Mouse (Mus musculus) limb, embryonic 15.5 days (tissue): ENCODE results near the gene Trpv4. TPM values are rescaled to one million over a fixed set of nuclear protein-coding genes. Genes with fewer than 3 reads are reported as not detected.

Experiments
- ATAC-seq: fragments of 200-750 bp; cut with Nextera tagmentation; 2 replicates; pipeline ENCODE4 v1.8.0; 2017; ENCODE audit warnings: low read depth, moderate TSS enrichment; ENCODE audit not compliant: insufficient number of reproducible peaks, low FRiP score, low TSS enrichment
- H3K27ac ChIP-seq: fragments of 300-500 bp; sonication (generic); 2 replicates; pipeline ENCODE4 v1.5.1; 2015; ENCODE audit warnings: moderate library complexity, mild to moderate bottlenecking, inconsistent platforms
- H3K27me3 ChIP-seq: fragments of 300-500 bp; sonication (generic); 2 replicates; pipeline ENCODE4 v1.6.1; 2015; ENCODE audit warnings: inconsistent platforms
- H3K36me3 ChIP-seq: fragments of 300-500 bp; sonication (generic); 2 replicates; pipeline ENCODE4 v1.6.1; 2015; ENCODE audit warnings: inconsistent platforms
- H3K4me1 ChIP-seq: fragments of 300-500 bp; sonication (generic); 2 replicates; pipeline ENCODE4 v1.6.1; 2015; ENCODE audit warnings: inconsistent platforms
- H3K4me2 ChIP-seq: fragments of 300-500 bp; sonication (generic); 2 replicates; pipeline ENCODE4 v1.6.1; 2015; ENCODE audit warnings: mild to moderate bottlenecking, inconsistent platforms
- H3K4me3 ChIP-seq: fragments of 300-500 bp; sonication (generic); 2 replicates; pipeline ENCODE4 v1.5.1; 2015; ENCODE audit warnings: mild to moderate bottlenecking, inconsistent platforms
- H3K9ac ChIP-seq: fragments of 300-500 bp; sonication (generic); 2 replicates; pipeline ENCODE4 v1.6.1; 2015; ENCODE audit warnings: inconsistent platforms
- H3K9me3 ChIP-seq: fragments of 300-500 bp; sonication (generic); 2 replicates; pipeline ENCODE4 v1.6.1; 2016; ENCODE audit warnings: inconsistent platforms
- WGBS: fragments of 180-500 bp; shearing (Covaris S2); methylation state at CpG from one replicate; pipeline ENCODE4 v1.1.7; 2015; 5-methylcytosine and 5-hydroxymethylcytosine counted together
- polyA plus RNA-seq: library from polyadenylated mRNA; unstranded; fragments of >200 nt; fragmentation: Nextera tagmentation; extraction: Ambion mirVana; gene quantifications from 2 replicates; pipeline ENCODE4 v1.2.1, GENCODE M21; 2015

The Trpv4 gene
- polyA plus RNA-seq, 1 experiment from 2014 or later, result 14.8 TPM

- Histone ChIP-seq H3K27me3 (peaks cover 38% of the 10 kb centered on the region; the same call in 1 of the 2 replicates), H3K9me3 (no peaks in the 10 kb centered on the region), H3K4me2 (no peak overlapping the region), H3K27ac (no peak overlapping the region), H3K4me3 (no peak overlapping the region), H3K36me3 (no peaks in the 10 kb centered on the region), H3K9ac (no peak overlapping the region), H3K4me1 (peaks cover 28% of the 10 kb centered on the region)
- 56% methylated on average over 25 of the region's 25 CpGs for WGBS
- ATAC-seq, result no peak
Measured at GRCm38 (mm10) chr5:114611968-114612608, 46.1 kb downstream of the Trpv4 start.

- peaks cover 42% of the 10 kb centered on the region; the same call in 1 of the 2 replicates for H3K27me3 ChIP-seq
- no peak overlapping the region for H3K9ac ChIP-seq
- H3K4me3 ChIP-seq, result no peak overlapping the region
- no peak for ATAC-seq
- peaks cover 28% of the 10 kb centered on the region for H3K4me1 ChIP-seq
- H3K36me3 ChIP-seq, result no peaks in the 10 kb centered on the region
- 88% methylated on average over 10 of the region's 10 CpGs for WGBS
- no peak overlapping the region for H3K4me2 ChIP-seq
- H3K27ac ChIP-seq, result no peak overlapping the region
- no peaks in the 10 kb centered on the region for H3K9me3 ChIP-seq
Measured at GRCm38 (mm10) chr5:114611256-114611655, 47.0 kb downstream of the Trpv4 start.

GRCm38 (mm10) chr5:114608516-114608915 is 49.7 kb downstream of the Trpv4 start:
- Histone ChIP-seq H3K27ac (no peak overlapping the region), H3K4me1 (peaks cover 48% of the 10 kb centered on the region), H3K9ac (no peak overlapping the region), H3K4me3 (peak overlapping the region; percentile 4; the same call in 1 of the 2 replicates), H3K4me2 (0 out of 2 replicates have a peak overlapping the region, but pooled peaks have one; percentile 24), H3K27me3 (peaks cover 38% of the 10 kb centered on the region; the same call in 1 of the 2 replicates), H3K9me3 (no peaks in the 10 kb centered on the region), H3K36me3 (no peaks in the 10 kb centered on the region)
- ATAC-seq, result no peak
- 6% methylated on average over 12 of the region's 12 CpGs for WGBS

- Histone ChIP-seq H3K9ac (no peak overlapping the region), H3K4me2 (no peak overlapping the region), H3K36me3 (no peaks in the 10 kb centered on the region), H3K4me1 (peaks cover 48% of the 10 kb centered on the region), H3K27me3 (peaks cover 37% of the 10 kb centered on the region; the same call in 1 of the 2 replicates), H3K27ac (no peak overlapping the region), H3K9me3 (no peaks in the 10 kb centered on the region), H3K4me3 (no peak overlapping the region)
- 53% methylated on average over 8 of the region's 8 CpGs for WGBS
- ATAC-seq, result no peak
Measured at GRCm38 (mm10) chr5:114607651-114608050, 50.6 kb downstream of the Trpv4 start.

- Histone ChIP-seq H3K4me3 (no peak overlapping the region), H3K4me2 (no peak overlapping the region), H3K9ac (no peak overlapping the region), H3K36me3 (no peaks in the 10 kb centered on the region), H3K9me3 (no peaks in the 10 kb centered on the region), H3K27me3 (peaks cover 33% of the 10 kb centered on the region; the same call in 1 of the 2 replicates), H3K27ac (no peak overlapping the region), H3K4me1 (peaks cover 42% of the 10 kb centered on the region)
- 58% methylated on average over 6 of the region's 6 CpGs for WGBS
- no peak for ATAC-seq
Measured at GRCm38 (mm10) chr5:114605981-114606380, 52.2 kb downstream of the Trpv4 start.

GRCm38 (mm10) chr5:114604781-114605290 is 53.4 kb downstream of the Trpv4 start:
- Histone ChIP-seq H3K4me3 (no peak overlapping the region), H3K9ac (no peak overlapping the region), H3K27ac (no peak overlapping the region), H3K27me3 (peaks cover 23% of the 10 kb centered on the region; the same call in 1 of the 2 replicates), H3K9me3 (no peaks in the 10 kb centered on the region), H3K4me1 (peaks cover 42% of the 10 kb centered on the region), H3K36me3 (no peaks in the 10 kb centered on the region), H3K4me2 (no peak overlapping the region)
- WGBS, result 12% methylated on average over 11 of the region's 11 CpGs
- no peak for ATAC-seq

- WGBS, result 79% methylated on average over 5 of the region's 5 CpGs
- Histone ChIP-seq H3K9me3 (no peaks in the 10 kb centered on the region), H3K27me3 (0 out of 2 replicates have a peak, but pooled peaks cover 14% of the 10 kb centered on the region), H3K36me3 (no peaks in the 10 kb centered on the region), H3K4me3 (no peak overlapping the region), H3K9ac (no peak overlapping the region), H3K4me1 (peaks cover 37% of the 10 kb centered on the region), H3K4me2 (no peak overlapping the region), H3K27ac (no peak overlapping the region)
- no peak for ATAC-seq
Measured at GRCm38 (mm10) chr5:114603975-114604374, 54.2 kb downstream of the Trpv4 start.

GRCm38 (mm10) chr5:114602012-114602411 is 56.2 kb downstream of the Trpv4 start:
- Histone ChIP-seq H3K4me2 (no peak overlapping the region), H3K27ac (no peak overlapping the region), H3K4me1 (peaks cover 24% of the 10 kb centered on the region), H3K36me3 (no peaks in the 10 kb centered on the region), H3K27me3 (0 out of 2 replicates have a peak, but pooled peaks cover 14% of the 10 kb centered on the region), H3K4me3 (no peak overlapping the region), H3K9me3 (no peaks in the 10 kb centered on the region), H3K9ac (no peak overlapping the region)
- no peak for ATAC-seq
- WGBS, result 77% methylated on average over 8 of the region's 8 CpGs

DNA sequence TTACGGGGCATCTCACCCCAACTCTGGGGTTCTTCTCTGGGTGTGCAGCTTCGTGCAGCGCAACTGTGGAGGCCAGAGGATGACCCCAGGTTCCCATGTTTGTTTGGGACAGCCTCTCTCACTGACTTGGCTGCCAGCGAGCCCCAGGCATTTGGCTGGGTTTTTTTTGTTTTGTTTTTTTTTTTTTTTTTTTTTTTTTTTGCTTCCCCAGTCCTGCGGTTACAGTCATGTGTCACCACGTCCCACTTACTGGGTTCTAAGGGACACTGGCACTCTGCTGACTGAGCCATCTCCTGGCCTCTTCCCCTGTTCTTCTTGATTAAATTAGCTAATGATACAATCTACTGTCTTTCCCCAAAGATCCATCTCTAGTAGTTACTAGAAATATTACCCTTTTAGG is 60.6 kb downstream of the Trpv4 start:
- H3K4me3 ChIP-seq, result no peak overlapping the region
- H3K9ac ChIP-seq, result no peak overlapping the region
- ATAC-seq, result no peak
- H3K9me3 ChIP-seq, result no peaks in the 10 kb centered on the region
- H3K27me3 ChIP-seq, result 0 out of 2 replicates have a peak, but pooled peaks cover 8% of the 10 kb centered on the region
- no peak overlapping the region for H3K4me2 ChIP-seq
- no peak overlapping the region for H3K27ac ChIP-seq
- 58% methylated on average over 6 of the region's 6 CpGs for WGBS
- H3K4me1 ChIP-seq, result peaks cover 36% of the 10 kb centered on the region
- no peaks in the 10 kb centered on the region for H3K36me3 ChIP-seq

DNA sequence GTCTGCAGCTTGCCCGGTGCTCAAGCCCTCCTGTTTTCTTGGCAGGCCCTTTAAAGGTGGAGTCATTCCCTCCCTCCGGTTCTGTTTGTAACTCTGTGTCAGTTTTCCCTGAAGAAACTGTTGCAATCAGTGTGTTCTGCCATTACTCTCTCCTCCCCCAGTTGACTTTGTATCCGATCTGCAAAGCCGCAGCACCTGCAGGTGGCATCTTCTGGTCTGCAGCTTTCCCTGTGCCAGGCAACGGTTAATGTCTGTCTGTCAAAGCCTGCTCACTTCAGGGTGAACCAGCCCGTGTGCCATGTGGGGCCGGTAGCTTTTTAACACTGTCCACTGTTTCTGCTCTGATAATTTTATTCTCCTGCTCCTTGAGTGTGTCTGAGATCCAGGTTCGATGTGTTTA is 61.0 kb downstream of the Trpv4 start:
- Histone ChIP-seq H3K4me1 (peaks cover 41% of the 10 kb centered on the region), H3K36me3 (no peaks in the 10 kb centered on the region), H3K4me3 (no peak overlapping the region), H3K27ac (no peak overlapping the region), H3K9me3 (no peaks in the 10 kb centered on the region), H3K27me3 (0 out of 2 replicates have a peak, but pooled peaks cover 7% of the 10 kb centered on the region), H3K4me2 (no peak overlapping the region), H3K9ac (no peak overlapping the region)
- 55% methylated on average over 8 of the region's 8 CpGs for WGBS
- no peak for ATAC-seq

GRCm38 (mm10) chr5:114596604-114597003 is 61.6 kb downstream of the Trpv4 start:
- H3K27me3 ChIP-seq, result peaks cover 12% of the 10 kb centered on the region; the same call in 1 of the 2 replicates
- H3K4me3 ChIP-seq, result no peak overlapping the region
- H3K36me3 ChIP-seq, result no peaks in the 10 kb centered on the region
- peaks cover 43% of the 10 kb centered on the region for H3K4me1 ChIP-seq
- H3K27ac ChIP-seq, result no peak overlapping the region
- no peak overlapping the region for H3K9ac ChIP-seq
- H3K4me2 ChIP-seq, result no peak overlapping the region
- WGBS, result 29% methylated on average over 10 of the region's 10 CpGs
- no peak for ATAC-seq
- H3K9me3 ChIP-seq, result no peaks in the 10 kb centered on the region

DNA sequence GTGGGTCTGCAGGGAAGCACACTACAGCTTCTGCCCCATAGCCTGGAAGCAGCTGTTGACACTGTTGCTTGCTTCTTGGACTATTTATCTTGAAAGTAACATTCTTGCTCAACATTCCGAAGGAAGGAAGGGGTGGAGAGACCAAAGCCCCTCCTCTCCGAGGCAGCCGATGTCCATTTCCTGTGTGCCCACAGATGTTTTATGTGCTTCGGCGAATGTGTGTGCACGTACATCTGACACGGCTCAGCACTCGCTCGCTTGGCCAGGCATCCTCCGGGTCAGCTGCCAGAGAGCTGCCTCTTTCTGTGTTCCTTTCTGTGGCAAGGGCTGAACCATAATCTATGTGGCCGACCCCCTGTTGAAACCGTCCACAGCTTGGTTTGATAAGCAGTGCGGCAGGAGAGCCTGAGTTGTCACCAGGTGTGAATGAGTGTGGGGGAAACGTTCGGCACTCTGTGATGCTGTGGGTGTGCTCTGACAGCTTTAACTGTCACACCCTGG is 63.4 kb downstream of the Trpv4 start:
- Histone ChIP-seq H3K9ac (no peak overlapping the region), H3K4me1 (peaks cover 44% of the 10 kb centered on the region), H3K4me3 (no peak overlapping the region), H3K4me2 (peak overlapping the region; percentile 20), H3K36me3 (no peaks in the 10 kb centered on the region), H3K27me3 (peaks cover 10% of the 10 kb centered on the region; the same call in 1 of the 2 replicates), H3K9me3 (no peaks in the 10 kb centered on the region), H3K27ac (peak overlapping the region; percentile 35)
- no peak for ATAC-seq
- WGBS, result 18% methylated on average over 15 of the region's 15 CpGs
